14 mouse cellular contexts compared by ENCODE assay signal in the genomic region with DNA sequence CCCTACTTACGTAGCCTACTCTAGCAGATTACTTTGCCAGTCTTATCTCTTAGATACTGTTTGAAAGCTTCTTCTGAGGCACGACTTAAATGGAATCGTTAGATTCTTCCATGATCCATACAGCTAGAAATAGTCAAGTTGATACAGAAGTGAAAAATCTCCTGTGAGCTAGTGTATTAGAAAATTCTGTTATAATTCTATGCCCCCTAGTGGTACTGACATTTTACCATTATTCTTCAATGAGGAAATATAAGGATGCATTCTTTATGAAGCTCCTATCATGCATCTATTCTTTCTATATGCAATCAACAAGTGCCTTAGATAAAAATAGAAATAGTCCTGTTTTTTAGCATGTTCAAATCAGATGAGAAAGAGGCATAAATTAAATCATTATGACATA. TPM values are rescaled to one million over a fixed set of nuclear protein-coding genes. Genes with fewer than 3 reads are reported as not detected.
DNase-seq lines count a peak whose midpoint lies in the region; ATAC-seq and TF ChIP-seq lines count a peak whose summit lies in the region.
"Had no signal": no experiment of that assay in that cellular context is flagged by ENCODE, and none has a peak within 500 bp of the region (broad histone marks: within the 10 kb centered on the region; RNA-seq: fewer than 3 reads in every experiment).

No protein-coding gene starts in this region.

- no peaks in the 10 kb centered on the region; the same call in 1 of the 2 replicates for H3K4me1 ChIP-seq in embryonic facial prominence, embryonic 11.5 days (ENCODE audit: control insufficient read depth, insufficient read depth, low read length)
- H3K4me1 ChIP-seq in embryonic facial prominence, embryonic 10.5 days: peaks cover 13% of the 10 kb centered on the region
- H3K4me1 ChIP-seq in intestine, postnatal 0 days (replicated peaks; ENCODE audit: control insufficient read depth, insufficient read depth, low read length): no peaks in the 10 kb centered on the region
- H3K4me1 ChIP-seq in intestine, embryonic 16.5 days (ENCODE audit: control insufficient read depth, insufficient read depth, low read length): no peaks in the 10 kb centered on the region; the same call in none of the 2 replicates

- DNase-seq in embryonic facial prominence, embryonic 11.5 days (ENCODE audit: low spot score): peak; percentile 42
- no peak for DNase-seq in embryonic facial prominence, embryonic 10.5 days (ENCODE audit: low spot score)
- peak; percentile 61 for DNase-seq in retina, embryonic 14.5 days (ENCODE audit: low spot score)
- DNase-seq in retina, postnatal 1 day: no peak
- no peak for DNase-seq in neural tube, embryonic 10.5 days (ENCODE audit: extremely low spot score, low spot score)
- DNase-seq in layer of hippocampus, adult 8-10 months (ENCODE audit: low spot score in 2 of 2): no peak
- DNase-seq: adrenal gland, postnatal 36 days; kidney, adult 18-20 months; liver; lung, postnatal 14 days; thymus, postnatal 4 days had no signal

- TF ChIP-seq CTCF in intestine, postnatal 0 days (IDR thresholded peaks at IDR 0.05; ENCODE audit: low read depth): peak; percentile 46

- no peaks in the 10 kb centered on the region for H3K36me3 ChIP-seq in embryonic facial prominence, embryonic 11.5 days (replicated peaks; ENCODE audit: control insufficient read depth, insufficient read depth, low read depth, low read length)
- no peaks in the 10 kb centered on the region for H3K36me3 ChIP-seq in embryonic facial prominence, embryonic 10.5 days (replicated peaks)
- H3K36me3 ChIP-seq in intestine, postnatal 0 days (ENCODE audit: control insufficient read depth, insufficient read depth): no peaks in the 10 kb centered on the region
- H3K36me3 ChIP-seq in intestine, embryonic 16.5 days (ENCODE audit: control insufficient read depth, insufficient read depth, low read length): no peaks in the 10 kb centered on the region

- no peak for ATAC-seq in embryonic facial prominence, embryonic 11.5 days (replicated peaks; ENCODE audit: insufficient number of reproducible peaks, low FRiP score, low TSS enrichment, low read depth)
- no peak for ATAC-seq in intestine, postnatal 0 days
- no peak for ATAC-seq in intestine, embryonic 16.5 days
- ATAC-seq: activated CD4-positive, CD25-positive, alpha-beta regulatory T cell, adult 4 months had no signal

- no peak overlapping the region for H3K4me2 ChIP-seq in embryonic facial prominence, embryonic 11.5 days (ENCODE audit: low read depth, low read length)
- no peak overlapping the region for H3K4me2 ChIP-seq in intestine, postnatal 0 days (replicated peaks; ENCODE audit: low read depth)
- H3K4me2 ChIP-seq in intestine, embryonic 16.5 days (ENCODE audit: low read depth, low read length): no peak overlapping the region

- H3K27me3 ChIP-seq in embryonic facial prominence, embryonic 11.5 days (ENCODE audit: control insufficient read depth, insufficient read depth, low read length): no peaks in the 10 kb centered on the region
- H3K27me3 ChIP-seq in embryonic facial prominence, embryonic 10.5 days (replicated peaks; ENCODE audit: low read depth, poor library complexity, severe bottlenecking): peaks cover 19% of the 10 kb centered on the region
- peaks cover 3% of the 10 kb centered on the region; the same call in 1 of the 2 replicates for H3K27me3 ChIP-seq in intestine, postnatal 0 days (replicated peaks; ENCODE audit: control insufficient read depth, insufficient read depth, low read length)
- peaks cover 8% of the 10 kb centered on the region; the same call in 1 of the 2 replicates for H3K27me3 ChIP-seq in intestine, embryonic 16.5 days (replicated peaks; ENCODE audit: control insufficient read depth, insufficient read depth, low read length)

- H3K4me3 ChIP-seq in embryonic facial prominence, embryonic 11.5 days (ENCODE audit: low read depth, low read length): no peak overlapping the region
- no peak overlapping the region for H3K4me3 ChIP-seq in embryonic facial prominence, embryonic 10.5 days
- H3K4me3 ChIP-seq in intestine, postnatal 0 days (ENCODE audit: low read depth, low read length): no peak overlapping the region
- H3K4me3 ChIP-seq in intestine, embryonic 16.5 days (ENCODE audit: low read length): no peak overlapping the region

- no peak overlapping the region for H3K27ac ChIP-seq in embryonic facial prominence, embryonic 11.5 days (replicated peaks; ENCODE audit: low read depth, low read length)
- no peak overlapping the region for H3K27ac ChIP-seq in embryonic facial prominence, embryonic 10.5 days (replicated peaks)
- no peak overlapping the region for H3K27ac ChIP-seq in intestine, postnatal 0 days (ENCODE audit: low read depth, low read length)
- H3K27ac ChIP-seq in intestine, embryonic 16.5 days (ENCODE audit: low read length): no peak overlapping the region

- H3K9ac ChIP-seq in embryonic facial prominence, embryonic 11.5 days (replicated peaks; ENCODE audit: low read length): no peak overlapping the region
- H3K9ac ChIP-seq in intestine, postnatal 0 days (ENCODE audit: low read depth, low read length): no peak overlapping the region
- H3K9ac ChIP-seq in intestine, embryonic 16.5 days (ENCODE audit: low read depth, low read length): no peak overlapping the region

- 79% methylated on average over 3 of the region's 3 CpGs for WGBS in embryonic facial prominence, embryonic 11.5 days
- 90% methylated on average over 3 of the region's 3 CpGs for WGBS in embryonic facial prominence, embryonic 10.5 days
- WGBS in intestine, postnatal 0 days: 58% methylated on average over 3 of the region's 3 CpGs
- WGBS in intestine, embryonic 16.5 days: 73% methylated on average over 3 of the region's 3 CpGs

- no peaks in the 10 kb centered on the region for H3K9me3 ChIP-seq in embryonic facial prominence, embryonic 11.5 days (replicated peaks; ENCODE audit: control insufficient read depth, low read length)
- no peaks in the 10 kb centered on the region for H3K9me3 ChIP-seq in embryonic facial prominence, embryonic 10.5 days
- H3K9me3 ChIP-seq in intestine, postnatal 0 days (ENCODE audit: control insufficient read depth): no peaks in the 10 kb centered on the region
- no peaks in the 10 kb centered on the region for H3K9me3 ChIP-seq in intestine, embryonic 16.5 days (ENCODE audit: control insufficient read depth, low read length)

RNA-seq across cellular contexts. Expression of a gene that starts 5.4 kb away (rescaled TPM):
- 1.1 and 1.8 TPM in 2 replicates for polyA plus RNA-seq in embryonic facial prominence, embryonic 11.5 days (2014; fragmentation: Nextera tagmentation; extraction: Ambion mirVana)
- polyA plus RNA-seq in embryonic facial prominence, embryonic 10.5 days (2016; fragmentation: Nextera tagmentation; extraction: Ambion mirVana): 0.84 and 1.3 TPM in 2 replicates
- polyA plus RNA-seq in intestine, postnatal 0 days (2015; fragmentation: Nextera tagmentation; extraction: Ambion mirVana): 0.40 and 0.77 TPM in 2 replicates
- 0.77 and 0.89 TPM in 2 replicates for polyA plus RNA-seq in intestine, embryonic 16.5 days (2015; fragmentation: Nextera tagmentation; extraction: Ambion mirVana)
- 10 to 100 TPM; 52.0 to 61.7 (median 59.2) TPM for total RNA-seq in layer of hippocampus, adult 8-10 months (2022)

Comparison
In these comparisons a context has a peak if more than half of its experiments do, and no peak if none do; other contexts are left out.
1. DNase-seq: peak in embryonic facial prominence, embryonic 11.5 days (single experiment) and retina, embryonic 14.5 days (single experiment); none in embryonic facial prominence, embryonic 10.5 days (single experiment), retina, postnatal 1 day (single experiment), neural tube, embryonic 10.5 days (single experiment) and layer of hippocampus, adult 8-10 months (0 of 2).